Mouse (Mus musculus) kidney, adult 9 months (tissue): Measurements from ENCODE around the gene Gpd1l.
A peak's percentile ranks its signal among the peaks of the same experiment; 100 is the strongest.

Experiments used
- DNase-seq: peaks from one replicate; pipeline ENCODE4 v3.0.0; 2022

Gpd1l gene

DNA sequence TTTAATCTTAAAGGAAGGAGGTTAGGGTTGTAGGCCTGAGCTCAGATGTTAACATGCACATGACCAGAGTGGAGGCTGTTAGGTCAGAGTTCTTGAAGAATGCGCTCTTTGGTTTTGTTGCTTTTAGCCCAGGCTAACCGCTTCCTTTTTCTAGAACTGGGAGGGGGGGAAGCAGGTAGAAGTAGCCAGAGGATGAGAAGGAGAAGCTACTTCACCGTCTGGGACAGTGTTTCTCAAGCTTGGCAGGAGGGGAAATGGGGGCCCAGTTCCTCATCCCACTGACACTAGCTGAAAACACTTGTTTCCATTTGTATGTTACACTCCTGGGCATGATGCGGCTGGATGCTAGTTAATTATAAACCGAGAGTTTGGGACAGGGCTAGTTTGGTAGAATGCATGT, 8.2 kb downstream of the Gpd1l start:
- no peak for DNase-seq

DNA sequence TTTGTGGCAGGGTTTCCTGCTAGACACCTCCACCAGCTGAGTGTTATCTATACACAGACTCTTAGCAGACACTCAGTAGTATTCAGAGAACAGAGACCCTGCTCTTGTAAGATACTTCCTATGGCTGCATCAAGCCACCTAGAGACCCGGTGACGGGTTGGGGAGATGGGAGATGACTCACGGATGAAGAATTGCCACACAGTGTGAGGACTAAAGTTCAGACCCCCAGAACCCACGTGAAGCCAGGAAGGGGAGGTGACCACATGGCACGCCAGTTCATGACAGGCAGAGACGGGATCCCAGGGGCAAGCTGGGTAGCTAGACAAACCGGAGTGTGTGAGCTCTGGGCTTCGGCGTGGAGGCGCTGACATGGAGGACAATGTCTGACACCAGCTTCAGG, 8.7 kb downstream of the Gpd1l start:
- DNase-seq: no peak

DNA sequence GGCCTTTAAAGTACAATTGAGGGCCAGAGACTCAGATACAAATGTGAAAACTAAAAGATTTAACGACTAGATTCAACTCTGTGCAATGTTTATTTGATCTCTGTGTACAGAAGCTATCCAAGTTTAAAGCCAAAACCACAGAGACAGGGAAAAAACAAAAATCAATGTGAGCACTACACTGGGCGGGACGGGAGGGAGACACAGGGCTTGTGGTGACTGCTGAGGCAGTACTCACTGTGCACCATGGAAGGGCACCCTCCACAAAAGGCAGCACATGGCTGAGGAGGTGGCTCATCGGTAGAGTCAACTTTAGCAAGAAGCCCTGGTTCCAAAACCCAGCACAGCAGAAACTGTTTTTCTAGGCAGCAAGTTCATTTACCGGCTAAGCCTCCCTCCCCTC, 9.3 kb downstream of the Gpd1l start:
- no peak for DNase-seq

GRCm38 (mm10) chr9:114922209-114922608, 11.6 kb downstream of the Gpd1l start:
- DNase-seq: no peak

GRCm38 (mm10) chr9:114921352-114922081, 12.3 kb downstream of the Gpd1l start:
- peak; percentile 35 for DNase-seq

- DNase-seq: no peak
Measured at GRCm38 (mm10) chr9:114920569-114920968, 13.2 kb downstream of the Gpd1l start.

GRCm38 (mm10) chr9:114912680-114913649, 20.8 kb downstream of the Gpd1l start:
- peak; percentile 86 for DNase-seq

GRCm38 (mm10) chr9:114907509-114907908, 26.3 kb downstream of the Gpd1l start:
- peak; percentile 42 for DNase-seq

- DNase-seq: no peak
Measured at GRCm38 (mm10) chr9:114895919-114896318, 37.9 kb downstream of the Gpd1l start.

DNA sequence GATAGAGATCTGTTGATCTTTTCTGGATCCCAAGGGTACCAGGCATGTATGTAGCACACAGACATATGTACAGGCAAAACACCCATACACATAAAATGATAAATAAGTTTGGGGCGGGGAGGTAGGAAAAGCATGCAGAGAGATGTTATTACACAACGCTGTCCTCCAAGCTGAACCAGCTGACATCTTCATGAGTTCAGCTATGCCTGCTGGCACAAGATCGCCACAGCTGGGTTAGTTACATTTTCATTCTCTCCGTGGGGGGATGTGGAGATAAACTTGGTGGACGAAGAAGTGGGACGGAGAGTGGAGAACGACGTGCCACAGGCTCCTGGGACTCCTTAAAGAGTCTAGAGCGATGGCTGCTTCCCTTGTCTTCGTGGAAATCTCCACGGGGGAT, 40.8 kb downstream of the Gpd1l start:
- no peak for DNase-seq

DNA sequence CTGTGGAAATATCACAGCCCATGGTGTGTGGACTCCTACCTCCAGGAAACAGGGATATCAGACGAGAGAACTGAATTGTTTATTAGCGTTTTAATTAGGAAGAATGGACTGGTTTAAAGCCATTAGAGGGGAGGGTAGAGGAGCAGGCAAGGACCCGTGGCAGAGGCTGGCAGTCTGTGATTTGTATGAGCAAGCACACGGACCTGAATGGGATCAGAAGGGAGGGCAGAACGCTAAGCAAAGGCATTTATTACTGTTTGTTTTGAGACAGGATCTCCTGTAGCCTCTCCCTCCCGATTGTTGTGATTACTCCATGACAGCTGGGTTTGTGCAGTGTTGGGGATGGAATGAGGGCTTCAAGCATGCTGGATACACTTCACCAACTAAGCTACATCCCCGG, 43.4 kb downstream of the Gpd1l start:
- DNase-seq: no peak

GRCm38 (mm10) chr9:114888856-114889407, 44.9 kb downstream of the Gpd1l start:
- no peak for DNase-seq

GRCm38 (mm10) chr9:114887699-114888098, 46.1 kb downstream of the Gpd1l start:
- DNase-seq: peak; percentile 55

DNA sequence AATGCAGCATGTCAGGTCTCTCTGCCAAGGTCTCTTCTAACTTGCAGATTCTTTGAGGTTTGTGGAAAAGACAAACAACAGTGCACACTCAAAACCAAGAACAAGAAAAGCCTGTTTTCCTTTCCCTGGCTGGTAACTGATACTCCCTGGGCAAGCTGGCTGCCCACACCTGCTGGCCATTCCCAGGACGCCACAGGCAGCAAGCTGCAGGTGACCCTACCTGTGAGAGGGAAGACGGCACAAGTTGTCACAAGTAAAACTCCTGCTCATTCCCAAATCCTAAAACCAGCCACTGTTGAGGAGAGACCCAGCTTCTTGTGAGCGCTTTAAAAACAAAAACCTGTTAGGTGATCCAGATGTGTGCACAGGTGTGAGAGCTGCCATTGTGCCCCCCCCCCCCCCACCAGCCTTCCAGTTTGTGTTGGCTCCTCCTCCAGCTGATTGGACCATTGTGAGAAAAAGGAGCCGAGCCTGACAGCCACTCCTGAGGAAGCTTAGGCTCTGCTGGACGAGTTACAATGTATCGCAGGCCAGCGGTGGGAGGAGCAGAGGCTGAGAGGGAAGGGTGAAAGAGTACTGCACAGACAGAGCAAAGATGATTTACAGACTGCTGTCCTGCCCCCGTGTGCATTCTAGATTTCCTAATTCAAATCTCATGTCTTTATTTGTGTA, 47.7 kb downstream of the Gpd1l start:
- no peak for DNase-seq

DNA sequence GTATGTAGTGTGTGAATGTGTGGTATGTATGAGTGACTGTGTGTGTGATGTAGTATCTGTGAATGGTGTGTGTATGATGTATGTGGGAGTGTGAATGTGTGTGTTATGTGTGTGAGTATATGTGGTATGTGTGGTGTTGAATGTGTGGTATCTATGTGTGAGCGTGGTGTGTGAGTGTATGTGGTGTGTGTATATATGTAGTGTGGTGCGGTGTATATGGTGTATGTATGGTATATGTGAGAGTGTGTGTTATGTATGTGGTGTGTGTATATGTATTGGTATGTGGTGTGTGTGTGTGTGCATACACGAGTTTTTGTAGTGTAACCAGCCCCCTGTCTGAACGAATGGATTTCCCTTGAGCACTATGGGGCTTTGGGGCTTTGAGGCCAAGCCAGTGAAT, 48.2 kb downstream of the Gpd1l start:
- DNase-seq: no peak

DNA sequence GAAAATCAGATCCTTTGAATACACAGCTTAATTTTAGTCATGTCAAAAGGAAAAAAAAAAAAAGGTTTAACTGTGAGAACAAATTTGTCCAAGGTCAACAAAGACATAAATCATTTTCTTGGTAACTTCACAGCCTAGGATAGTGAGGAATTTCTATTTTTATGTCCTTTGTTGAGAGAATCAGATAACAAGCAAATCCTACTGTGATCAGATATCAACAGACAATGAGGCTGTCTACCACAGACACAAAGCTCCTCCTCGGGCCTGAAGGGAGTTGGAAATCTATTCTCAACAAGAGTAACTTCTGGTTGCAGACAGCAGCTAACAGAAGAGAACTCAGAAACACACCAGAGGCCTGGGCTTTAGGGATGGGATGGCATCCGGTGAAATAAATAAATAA, 51.8 kb downstream of the Gpd1l start:
- DNase-seq: peak; percentile 49

DNA sequence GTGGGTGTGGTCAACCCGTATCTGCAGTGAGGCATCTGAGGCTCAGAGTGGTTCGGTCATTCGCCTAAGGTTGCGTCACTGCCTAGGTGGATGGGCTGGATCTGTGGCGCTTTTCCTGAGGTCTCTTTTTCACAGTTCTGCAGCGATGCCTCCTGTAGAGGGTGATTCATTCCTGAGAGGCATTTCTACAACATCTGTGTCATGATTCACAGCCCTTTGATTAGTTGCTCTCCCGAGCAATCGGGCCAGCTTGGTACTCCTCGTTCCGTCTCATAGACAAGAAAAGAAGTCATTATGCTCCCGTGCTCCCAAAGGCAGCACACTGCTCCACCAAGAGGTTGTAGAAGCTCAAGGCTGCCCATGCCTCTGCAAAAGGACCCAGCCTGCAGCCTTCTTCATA, 78.5 kb downstream of the Gpd1l start:
- peak; percentile 31 for DNase-seq

- DNase-seq: no peak
Measured at GRCm38 (mm10) chr9:114854686-114855085, 79.1 kb downstream of the Gpd1l start.

GRCm38 (mm10) chr9:114853336-114853735, 80.5 kb downstream of the Gpd1l start:
- no peak for DNase-seq

GRCm38 (mm10) chr9:114851419-114852190, 82.2 kb downstream of the Gpd1l start:
- DNase-seq: peak; percentile 36
